Mouse (Mus musculus) intestine, embryonic 16.5 days (tissue): ENCODE data around the gene Pou2f1. TPM values are rescaled to one million over a fixed set of nuclear protein-coding genes. Genes with fewer than 3 reads are reported as not detected.
A peak's percentile ranks its signal among the peaks of the same experiment; 100 is the strongest.

ENCODE experiments used
- ATAC-seq: fragments of 200-750 bp; cut with Nextera tagmentation; 2 replicates; pipeline ENCODE4 v1.8.0; 2017; ENCODE audit warnings: moderate TSS enrichment, moderate library complexity
- H3K27ac ChIP-seq: fragments of 300-500 bp; sonication (generic); 2 replicates; pipeline ENCODE4 v1.5.1; 2014; ENCODE audit warnings: mild to moderate bottlenecking, low read length
- H3K27me3 ChIP-seq: fragments of 300-500 bp; sonication (generic); replicated peaks from 2 replicates; pipeline ENCODE4 v1.6.1; 2014; ENCODE audit warnings: low read length, control low read depth, mixed read lengths; ENCODE audit not compliant: control insufficient read depth, insufficient read depth
- H3K36me3 ChIP-seq: fragments of 300-500 bp; sonication (generic); 2 replicates; pipeline ENCODE4 v1.6.1; 2014; ENCODE audit warnings: low read length, control low read depth; ENCODE audit not compliant: control insufficient read depth, insufficient read depth
- H3K4me1 ChIP-seq: fragments of 300-500 bp; sonication (generic); 2 replicates; pipeline ENCODE4 v1.6.1; 2014; ENCODE audit warnings: low read length, control low read depth, mixed read lengths; ENCODE audit not compliant: control insufficient read depth, insufficient read depth
- H3K4me2 ChIP-seq: fragments of 300-500 bp; sonication (generic); 2 replicates; pipeline ENCODE4 v1.6.1; 2014; ENCODE audit warnings: low read depth, low read length, control low read depth
- H3K4me3 ChIP-seq: fragments of 300-500 bp; sonication (generic); 2 replicates; pipeline ENCODE4 v1.5.1; 2014; ENCODE audit warnings: mild to moderate bottlenecking, low read length
- H3K9ac ChIP-seq: fragments of 300-500 bp; sonication (generic); 2 replicates; pipeline ENCODE4 v1.6.1; 2014; ENCODE audit warnings: low read depth, low read length
- H3K9me3 ChIP-seq: fragments of 300-500 bp; sonication (generic); 2 replicates; pipeline ENCODE4 v1.6.1; 2016; ENCODE audit warnings: low read length, control low read depth; ENCODE audit not compliant: control insufficient read depth
- WGBS: fragments of 180-500 bp; shearing (Covaris S2); extraction: QIAGEN DNeasy Blood & Tissue Kit; methylation state at CpG from one replicate; pipeline ENCODE4 v1.1.7; 2014; 5-methylcytosine and 5-hydroxymethylcytosine counted together
- polyA plus RNA-seq: library from polyadenylated mRNA; unstranded; fragments of >200 nt; fragmentation: Nextera tagmentation; extraction: Ambion mirVana; gene quantifications from 2 replicates; pipeline ENCODE4 v1.2.1, GENCODE M21; 2015

Pou2f1 gene
- polyA plus RNA-seq, 1 experiment from 2014 or later = 8.4 TPM

DNA sequence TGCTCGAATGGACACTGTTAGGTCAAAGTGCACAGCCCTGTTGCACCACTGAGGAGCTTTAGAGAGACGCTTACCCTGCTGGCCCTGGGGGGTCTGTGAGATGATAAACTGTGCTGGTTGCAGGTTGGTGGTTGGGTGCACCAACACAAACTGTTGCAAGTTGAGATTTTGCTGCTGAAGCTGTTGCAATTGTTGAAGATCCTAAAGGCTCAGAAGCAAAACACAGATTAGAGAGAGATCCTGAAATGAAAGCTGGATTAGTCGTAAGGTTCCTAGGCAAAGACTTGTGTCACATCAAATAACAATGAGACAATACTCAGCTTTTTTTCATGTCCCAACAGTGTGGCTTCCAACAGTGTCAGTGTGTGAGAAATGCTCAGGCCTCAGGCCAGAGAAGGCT lies 93.7 kb downstream of the Pou2f1 start:
- 85% methylated on average over 3 of the region's 3 CpGs for WGBS
- no peak overlapping the region for H3K9ac ChIP-seq

DNA sequence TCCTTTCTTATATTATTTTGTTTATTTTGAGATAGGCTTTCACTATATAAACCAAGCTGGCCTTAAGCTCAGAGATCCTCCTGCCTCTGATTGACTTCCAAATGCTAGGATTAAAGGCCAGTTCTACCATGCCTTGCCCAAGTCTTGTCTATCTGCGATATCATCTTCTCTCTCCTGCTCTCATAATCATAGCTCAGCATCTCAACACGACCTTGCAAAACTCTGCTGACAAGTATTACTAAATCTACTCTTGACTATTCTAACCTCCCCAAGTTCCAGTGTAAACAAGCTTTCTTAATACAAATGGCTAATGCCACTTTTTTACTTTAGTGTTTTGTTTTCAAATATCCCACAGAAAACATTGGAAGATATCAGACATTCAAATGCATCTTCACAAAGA lies 94.3 kb downstream of the Pou2f1 start:
- Histone ChIP-seq H3K4me3 (no peak overlapping the region), H3K27ac (no peak overlapping the region), H3K4me2 (no peak overlapping the region), H3K27me3 (no peaks in the 10 kb centered on the region), H3K9me3 (no peaks in the 10 kb centered on the region), H3K36me3 (no peaks in the 10 kb centered on the region; the same call in 1 of the 2 replicates), H3K4me1 (no peaks in the 10 kb centered on the region), H3K9ac (no peak overlapping the region)
- 95% methylated on average over 2 of the region's 2 CpGs for WGBS
- ATAC-seq = no peak

More for the DNA sequence above, 93.7 kb downstream of the Pou2f1 start:
- H3K4me1 ChIP-seq = no peaks in the 10 kb centered on the region
- H3K27ac ChIP-seq = no peak overlapping the region
- H3K27me3 ChIP-seq = no peaks in the 10 kb centered on the region
- no peak overlapping the region for H3K4me2 ChIP-seq
- no peaks in the 10 kb centered on the region for H3K9me3 ChIP-seq
- H3K36me3 ChIP-seq = no peaks in the 10 kb centered on the region; the same call in 1 of the 2 replicates
- ATAC-seq = no peak
- no peak overlapping the region for H3K4me3 ChIP-seq

DNA sequence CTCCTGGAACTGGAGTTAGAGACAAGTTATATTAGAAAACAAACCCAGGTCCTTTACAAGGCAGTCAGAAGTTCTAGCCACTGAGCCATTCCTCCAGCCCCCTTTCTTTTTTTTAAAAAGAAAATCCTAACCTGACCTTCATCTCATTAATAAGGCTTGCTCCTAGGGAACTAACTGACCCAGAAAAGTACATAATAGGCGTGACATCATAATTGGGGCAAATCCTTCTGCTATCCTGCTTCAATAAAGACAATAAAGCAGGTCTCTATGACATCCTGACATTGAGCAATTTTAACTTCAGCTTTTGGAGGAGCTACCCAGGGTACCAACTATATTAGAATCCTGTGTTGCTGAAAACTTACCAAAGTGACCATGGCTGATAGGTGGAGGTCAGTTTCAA lies 98.9 kb downstream of the Pou2f1 start:
- no peaks in the 10 kb centered on the region for H3K4me1 ChIP-seq
- no peak overlapping the region for H3K9ac ChIP-seq
- H3K4me2 ChIP-seq = no peak overlapping the region
- no peaks in the 10 kb centered on the region for H3K9me3 ChIP-seq
- no peaks in the 10 kb centered on the region for H3K27me3 ChIP-seq
- no peak for ATAC-seq
- 80% methylated on average over 1 of the region's 1 CpGs for WGBS
- no peaks in the 10 kb centered on the region; the same call in none of the 2 replicates for H3K36me3 ChIP-seq
- no peak overlapping the region for H3K4me3 ChIP-seq
- H3K27ac ChIP-seq = no peak overlapping the region

DNA sequence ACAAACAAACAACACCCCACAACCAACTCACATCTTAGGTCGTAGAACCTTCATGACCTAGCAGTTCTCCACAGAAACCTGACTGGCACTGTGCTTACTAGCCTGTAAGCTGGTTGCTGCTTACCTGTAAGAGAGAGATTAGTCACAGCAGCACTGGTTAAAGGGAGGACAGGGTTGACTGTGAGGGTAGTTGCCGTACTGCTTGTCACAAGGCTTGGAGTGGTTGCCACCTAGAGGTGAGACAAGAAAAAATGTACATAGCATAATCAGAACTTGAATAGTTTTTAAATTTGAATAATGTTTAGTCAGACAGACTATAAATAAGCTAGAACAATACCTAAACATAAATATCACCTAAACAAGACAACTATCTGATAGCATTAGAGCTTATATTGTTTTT lies 110.8 kb downstream of the Pou2f1 start:
- H3K36me3 ChIP-seq = peaks cover 8% of the 10 kb centered on the region
- ATAC-seq = no peak
- WGBS = 86% methylated on average over 2 of the region's 2 CpGs

DNA sequence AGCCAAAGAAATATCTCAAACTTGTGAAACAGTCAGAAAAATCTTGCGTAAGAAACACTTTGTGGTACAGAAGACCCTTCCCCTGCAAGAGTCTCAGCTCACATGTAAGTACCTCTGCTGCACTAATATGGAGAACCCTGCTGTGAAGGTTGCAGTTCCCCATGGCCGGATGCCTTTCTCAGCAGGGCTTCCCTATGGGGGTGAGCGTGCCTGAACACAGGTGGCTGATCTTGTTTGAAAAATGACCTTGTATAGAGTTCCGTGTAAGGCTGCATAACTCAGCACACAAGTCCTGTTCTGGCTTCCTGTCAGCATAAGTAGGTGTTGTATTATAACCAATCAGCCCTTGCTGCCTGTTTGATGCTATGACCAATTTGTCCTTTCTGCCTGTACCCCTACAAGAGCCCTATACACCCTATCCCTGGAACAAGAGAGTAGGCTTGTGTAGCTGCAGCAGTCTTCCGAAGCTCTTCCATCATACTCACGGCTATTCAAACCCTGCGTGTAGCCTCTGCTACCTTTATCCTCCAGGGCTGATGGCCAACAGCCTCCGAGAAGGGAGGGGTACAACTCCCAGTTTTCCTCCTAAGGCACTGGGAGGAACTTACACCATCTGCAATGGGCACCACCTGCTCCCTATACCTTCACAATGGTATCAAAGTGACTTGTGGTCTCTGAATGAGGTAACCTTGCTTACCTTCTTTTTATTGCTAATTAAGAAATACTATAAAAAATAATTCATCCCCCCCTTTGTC lies 120.2 kb downstream of the Pou2f1 start:
- no peak overlapping the region for H3K27ac ChIP-seq
- no peaks in the 10 kb centered on the region for H3K27me3 ChIP-seq
- H3K4me3 ChIP-seq = no peak overlapping the region
- no peak overlapping the region for H3K9ac ChIP-seq
- H3K4me2 ChIP-seq = no peak overlapping the region
- H3K9me3 ChIP-seq = no peaks in the 10 kb centered on the region
- no peaks in the 10 kb centered on the region for H3K4me1 ChIP-seq
- 83% methylated on average over 8 of the region's 8 CpGs for WGBS
- ATAC-seq = no peak
- H3K36me3 ChIP-seq = 0 out of 2 replicates have a peak, but pooled peaks cover 4% of the 10 kb centered on the region

More for the DNA sequence above, 110.8 kb downstream of the Pou2f1 start:
- no peak overlapping the region for H3K9ac ChIP-seq
- H3K27me3 ChIP-seq = no peaks in the 10 kb centered on the region
- H3K4me2 ChIP-seq = no peak overlapping the region
- H3K9me3 ChIP-seq = no peaks in the 10 kb centered on the region
- H3K4me3 ChIP-seq = no peak overlapping the region
- no peak overlapping the region for H3K27ac ChIP-seq
- no peaks in the 10 kb centered on the region for H3K4me1 ChIP-seq

DNA sequence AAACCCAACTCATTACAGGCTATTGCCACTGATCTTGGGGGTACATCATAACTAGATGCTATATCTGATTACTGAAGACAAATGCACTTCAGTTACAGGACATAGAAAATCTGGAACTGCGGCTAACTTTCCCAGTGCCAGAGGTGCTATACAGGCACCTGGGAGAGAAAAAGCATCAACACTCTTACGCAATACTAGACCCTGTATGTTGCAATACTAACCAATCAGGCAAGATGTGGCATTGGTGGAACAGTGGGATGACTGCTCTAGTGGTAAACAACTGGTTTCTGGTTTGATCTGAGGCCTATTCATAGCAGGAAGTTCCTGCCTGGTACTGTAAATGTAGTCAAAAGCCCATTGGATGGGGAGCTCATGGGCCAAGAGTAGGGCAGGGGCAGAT lies 123.7 kb downstream of the Pou2f1 start:
- H3K4me2 ChIP-seq = no peak overlapping the region
- H3K9ac ChIP-seq = no peak overlapping the region
- no peaks in the 10 kb centered on the region for H3K27me3 ChIP-seq
- H3K36me3 ChIP-seq = 0 out of 2 replicates have a peak, but pooled peaks cover 11% of the 10 kb centered on the region
- no peak overlapping the region for H3K4me3 ChIP-seq
- no peaks in the 10 kb centered on the region for H3K9me3 ChIP-seq
- H3K4me1 ChIP-seq = no peaks in the 10 kb centered on the region
- H3K27ac ChIP-seq = no peak overlapping the region
- no peak for ATAC-seq
- WGBS = 96% methylated on average over 2 of the region's 2 CpGs

DNA sequence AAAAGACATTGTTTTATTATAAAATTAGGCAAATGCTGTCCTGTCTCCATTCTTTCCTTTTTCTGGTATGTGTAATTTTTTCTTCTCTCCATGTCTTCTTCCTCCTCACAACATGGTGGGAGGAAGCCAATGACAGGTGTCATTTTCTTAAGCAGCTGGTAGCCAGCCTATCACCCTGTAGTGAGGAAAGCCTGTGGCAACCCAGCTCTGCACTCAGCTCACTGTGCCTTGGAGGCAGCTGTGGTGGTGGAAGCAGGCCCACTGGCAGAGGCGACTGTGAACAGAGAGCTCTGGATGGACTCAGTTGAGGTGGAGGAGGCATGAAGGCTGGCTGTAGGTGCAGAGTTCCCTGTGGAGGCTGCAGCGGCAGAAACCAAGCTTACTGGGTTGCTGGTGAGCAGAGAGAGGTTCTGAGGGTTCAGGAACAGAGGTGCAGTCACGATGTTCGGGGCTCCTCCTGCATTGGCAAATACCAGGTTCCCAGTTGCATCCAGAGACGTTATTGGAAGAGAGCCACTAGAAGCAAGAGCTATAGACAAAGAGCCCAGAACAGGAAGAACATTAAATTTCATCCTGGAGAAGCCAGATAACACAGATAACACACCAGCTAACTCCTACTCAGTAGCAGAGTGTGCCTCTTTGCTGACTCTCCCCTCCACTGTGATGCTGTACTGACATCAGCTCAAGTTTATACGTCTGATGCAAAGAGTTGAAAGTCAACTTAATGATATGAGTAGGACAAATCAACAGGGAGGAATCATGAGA lies 126.8 kb downstream of the Pou2f1 start:
- Histone ChIP-seq H3K4me2 (no peak overlapping the region), H3K4me1 (no peaks in the 10 kb centered on the region), H3K9me3 (no peaks in the 10 kb centered on the region), H3K27ac (no peak overlapping the region), H3K36me3 (0 out of 2 replicates have a peak, but pooled peaks cover 11% of the 10 kb centered on the region), H3K9ac (no peak overlapping the region), H3K4me3 (no peak overlapping the region), H3K27me3 (no peaks in the 10 kb centered on the region)
- 86% methylated on average over 6 of the region's 6 CpGs for whole genome bisulfite sequencing
- no peak for ATAC-seq

DNA sequence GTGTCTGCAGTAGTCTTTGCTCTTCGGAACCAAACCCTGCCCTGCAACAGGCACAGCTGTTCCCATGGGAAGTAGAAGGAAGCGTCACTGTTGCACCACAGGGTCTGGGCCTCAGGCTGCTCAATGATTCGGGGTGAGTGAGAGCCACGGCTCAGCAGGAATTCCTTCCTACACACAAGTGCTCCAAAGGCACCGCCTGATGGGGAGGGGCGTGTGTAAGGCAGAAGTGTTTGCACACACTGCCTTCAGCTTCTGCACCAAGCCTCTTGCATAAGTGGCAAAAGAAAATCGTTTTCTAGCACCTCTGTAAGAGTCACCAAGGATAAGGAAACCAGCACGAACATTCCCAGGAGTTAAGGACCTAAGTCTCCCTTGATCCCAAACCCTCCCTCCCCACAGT lies 127.8 kb downstream of the Pou2f1 start:
- 47% methylated on average over 8 of the region's 8 CpGs for WGBS
- Histone ChIP-seq H3K9ac (no peak overlapping the region), H3K4me1 (no peaks in the 10 kb centered on the region), H3K9me3 (no peaks in the 10 kb centered on the region), H3K4me3 (no peak overlapping the region), H3K27me3 (no peaks in the 10 kb centered on the region), H3K36me3 (0 out of 2 replicates have a peak, but pooled peaks cover 7% of the 10 kb centered on the region), H3K27ac (no peak overlapping the region), H3K4me2 (no peak overlapping the region)
- ATAC-seq = peak; percentile 67

DNA sequence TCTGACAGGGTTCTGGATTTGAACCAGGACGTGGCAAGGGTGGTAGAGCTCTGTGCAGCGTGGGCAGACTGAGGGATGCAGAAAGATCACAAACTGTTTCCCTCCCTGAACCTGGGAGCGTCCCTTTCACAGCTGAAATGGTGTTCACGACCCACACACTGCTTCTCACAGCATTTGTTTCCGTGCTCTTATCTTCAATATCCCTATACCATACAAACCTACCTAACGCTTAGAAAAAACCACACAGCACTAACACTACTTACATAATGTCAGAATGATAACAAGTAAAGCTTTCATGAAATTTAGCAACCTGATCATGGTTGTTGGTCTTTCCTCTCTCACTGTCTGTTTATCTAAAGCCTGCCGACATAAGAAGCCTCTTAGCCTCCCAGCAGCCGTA lies 133.8 kb downstream of the Pou2f1 start:
- no peaks in the 10 kb centered on the region for H3K27me3 ChIP-seq
- WGBS = 78% methylated on average over 8 of the region's 8 CpGs

More for the DNA sequence above, 133.8 kb downstream of the Pou2f1 start:
- no peaks in the 10 kb centered on the region for H3K9me3 ChIP-seq
- no peak overlapping the region for H3K9ac ChIP-seq
- H3K4me1 ChIP-seq = no peaks in the 10 kb centered on the region; the same call in 1 of the 2 replicates
- no peaks in the 10 kb centered on the region for H3K36me3 ChIP-seq
- ATAC-seq = no peak
- no peak overlapping the region for H3K4me2 ChIP-seq
- no peak overlapping the region for H3K27ac ChIP-seq
- no peak overlapping the region for H3K4me3 ChIP-seq
